Mouse (Mus musculus): ENCODE measurements around the gene Dusp14. TPM values are rescaled to one million over a fixed set of nuclear protein-coding genes. Genes with fewer than 3 reads are reported as not detected.

Gene Dusp14
- polyA plus RNA-seq, 1 experiment = 16.2 TPM

DNA sequence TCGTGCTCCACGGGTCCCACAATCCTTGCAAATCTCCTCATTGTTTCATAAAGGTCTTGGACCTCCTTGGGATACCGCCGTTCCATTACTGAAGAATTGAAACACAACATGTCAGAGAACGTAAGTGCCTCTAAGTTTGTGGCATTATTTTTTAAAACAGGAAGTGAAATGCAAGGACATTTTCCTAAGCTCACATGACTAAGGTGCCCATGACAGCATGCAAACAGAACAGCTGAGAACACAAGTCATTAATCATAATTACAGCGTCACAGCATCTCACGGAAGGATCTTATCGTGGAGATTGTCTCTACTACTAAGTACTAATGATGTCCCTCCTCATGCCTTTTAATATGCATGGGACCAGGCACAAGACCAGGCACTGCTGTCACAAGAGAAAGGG is 21.5 kb upstream of the Dusp14 start:
- no peak for TF ChIP-seq POLR2A (IDR thresholded peaks at IDR 0.05; ENCODE audit: low read depth, low read length)
- no peak for TF ChIP-seq CTCF (IDR thresholded peaks at IDR 0.05; ENCODE audit: borderline replicate concordance, insufficient read depth, low read length)
- no peak overlapping the region for H3K27ac ChIP-seq (ENCODE audit: insufficient read depth, low read length)

GRCm38 (mm10) chr11:84081901-84082300 is 12.8 kb upstream of the Dusp14 start:
- TF ChIP-seq CTCF (IDR thresholded peaks at IDR 0.05; ENCODE audit: borderline replicate concordance, insufficient read depth, low read length) = no peak
- no peak for TF ChIP-seq POLR2A (IDR thresholded peaks at IDR 0.05; ENCODE audit: low read depth, low read length)
- H3K4me1 ChIP-seq (ENCODE audit: control insufficient read depth, insufficient read depth, low read length) = peaks cover 13% of the 10 kb centered on the region
- no peak overlapping the region for H3K4me3 ChIP-seq (ENCODE audit: insufficient read depth, low read length)
- no peak overlapping the region for H3K27ac ChIP-seq (ENCODE audit: insufficient read depth, low read length)

More for the DNA sequence above, 21.5 kb upstream of the Dusp14 start:
- H3K4me3 ChIP-seq (ENCODE audit: insufficient read depth, low read length) = no peak overlapping the region
- H3K4me1 ChIP-seq (ENCODE audit: control insufficient read depth, insufficient read depth, low read length) = no peaks in the 10 kb centered on the region; the same call in 1 of the 2 replicates

- H3K4me1 ChIP-seq (ENCODE audit: control insufficient read depth, insufficient read depth, low read length) = peaks cover 13% of the 10 kb centered on the region
- peak overlapping the region; percentile 28; the same call in 1 of the 2 replicates for H3K27ac ChIP-seq (ENCODE audit: insufficient read depth, low read length)
- TF ChIP-seq CTCF (IDR thresholded peaks at IDR 0.05; ENCODE audit: borderline replicate concordance, insufficient read depth, low read length) (no peak), POLR2A (IDR thresholded peaks at IDR 0.05; ENCODE audit: low read depth, low read length) (no peak)
- no peak overlapping the region for H3K4me3 ChIP-seq (ENCODE audit: insufficient read depth, low read length)
These were observed 11.3 kb upstream of the Dusp14 start for GRCm38 (mm10) chr11:84080327-84080726.

DNA sequence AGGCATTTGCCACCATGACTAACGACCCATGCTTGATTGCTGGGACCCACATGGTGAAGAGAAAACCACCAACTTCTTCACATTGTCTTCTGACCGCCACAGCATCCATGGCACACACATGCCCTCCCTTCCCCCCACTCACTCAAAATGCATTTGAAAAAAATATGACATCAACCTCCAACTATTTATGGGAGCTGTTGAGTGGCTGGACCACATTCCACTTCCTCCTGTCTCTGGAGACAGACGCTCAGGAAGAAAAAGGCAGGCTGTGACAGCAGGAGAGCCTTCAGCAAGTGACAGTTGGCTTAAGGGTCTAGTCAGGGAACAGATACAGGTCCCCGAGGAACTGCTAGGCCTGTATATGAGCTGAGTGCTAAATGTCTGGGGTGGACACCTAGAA is 10.8 kb upstream of the Dusp14 start:
- Histone ChIP-seq H3K27ac (ENCODE audit: insufficient read depth, low read length) (peak overlapping the region; percentile 28; the same call in 1 of the 2 replicates), H3K4me3 (ENCODE audit: insufficient read depth, low read length) (no peak overlapping the region), H3K4me1 (ENCODE audit: control insufficient read depth, insufficient read depth, low read length) (peaks cover 13% of the 10 kb centered on the region)
- no peak for TF ChIP-seq CTCF (IDR thresholded peaks at IDR 0.05; ENCODE audit: borderline replicate concordance, insufficient read depth, low read length)
- no peak for TF ChIP-seq POLR2A (IDR thresholded peaks at IDR 0.05; ENCODE audit: low read depth, low read length)

GRCm38 (mm10) chr11:84079361-84079760 is 10.3 kb upstream of the Dusp14 start:
- no peak overlapping the region for H3K27ac ChIP-seq (ENCODE audit: insufficient read depth, low read length)
- peaks cover 16% of the 10 kb centered on the region for H3K4me1 ChIP-seq (ENCODE audit: control insufficient read depth, insufficient read depth, low read length)
- H3K4me3 ChIP-seq (ENCODE audit: insufficient read depth, low read length) = no peak overlapping the region
- TF ChIP-seq CTCF (IDR thresholded peaks at IDR 0.05; ENCODE audit: borderline replicate concordance, insufficient read depth, low read length) (no peak), POLR2A (IDR thresholded peaks at IDR 0.05; ENCODE audit: low read depth, low read length) (no peak)

DNA sequence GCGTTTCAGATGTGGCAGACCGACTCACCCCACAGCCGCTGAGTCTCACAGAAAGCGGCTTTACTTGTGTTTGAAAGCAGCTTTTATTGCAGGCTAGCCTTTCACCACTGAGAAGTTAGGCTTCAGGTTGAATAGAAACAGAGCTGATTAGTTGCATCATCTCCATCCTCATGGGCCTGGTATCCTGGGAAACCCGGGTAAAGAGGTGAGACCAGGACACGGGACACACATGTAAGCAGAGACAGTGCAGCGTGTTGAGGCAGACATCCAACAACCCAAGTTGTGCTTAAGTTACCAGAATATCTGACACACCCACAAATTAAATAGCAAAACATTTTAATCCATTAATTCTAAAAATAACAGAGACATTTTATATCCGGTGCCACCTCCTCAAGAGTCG is 9.5 kb upstream of the Dusp14 start:
- TF ChIP-seq POLR2A (IDR thresholded peaks at IDR 0.05; ENCODE audit: low read depth, low read length) (no peak), CTCF (IDR thresholded peaks at IDR 0.05; ENCODE audit: borderline replicate concordance, insufficient read depth, low read length) (no peak)
- Histone ChIP-seq H3K4me1 (ENCODE audit: control insufficient read depth, insufficient read depth, low read length) (peaks cover 21% of the 10 kb centered on the region), H3K4me3 (ENCODE audit: insufficient read depth, low read length) (no peak overlapping the region), H3K27ac (ENCODE audit: insufficient read depth, low read length) (no peak overlapping the region)

- TF ChIP-seq POLR2A (IDR thresholded peaks at IDR 0.05; ENCODE audit: low read depth, low read length) (no peak), CTCF (IDR thresholded peaks at IDR 0.05; ENCODE audit: borderline replicate concordance, insufficient read depth, low read length) (no peak)
- H3K4me1 ChIP-seq (ENCODE audit: control insufficient read depth, insufficient read depth, low read length) = peaks cover 27% of the 10 kb centered on the region
- no peak overlapping the region for H3K27ac ChIP-seq (ENCODE audit: insufficient read depth, low read length)
- no peak overlapping the region for H3K4me3 ChIP-seq (ENCODE audit: insufficient read depth, low read length)
These were observed 7.9 kb upstream of the Dusp14 start for GRCm38 (mm10) chr11:84077008-84077407.

DNA sequence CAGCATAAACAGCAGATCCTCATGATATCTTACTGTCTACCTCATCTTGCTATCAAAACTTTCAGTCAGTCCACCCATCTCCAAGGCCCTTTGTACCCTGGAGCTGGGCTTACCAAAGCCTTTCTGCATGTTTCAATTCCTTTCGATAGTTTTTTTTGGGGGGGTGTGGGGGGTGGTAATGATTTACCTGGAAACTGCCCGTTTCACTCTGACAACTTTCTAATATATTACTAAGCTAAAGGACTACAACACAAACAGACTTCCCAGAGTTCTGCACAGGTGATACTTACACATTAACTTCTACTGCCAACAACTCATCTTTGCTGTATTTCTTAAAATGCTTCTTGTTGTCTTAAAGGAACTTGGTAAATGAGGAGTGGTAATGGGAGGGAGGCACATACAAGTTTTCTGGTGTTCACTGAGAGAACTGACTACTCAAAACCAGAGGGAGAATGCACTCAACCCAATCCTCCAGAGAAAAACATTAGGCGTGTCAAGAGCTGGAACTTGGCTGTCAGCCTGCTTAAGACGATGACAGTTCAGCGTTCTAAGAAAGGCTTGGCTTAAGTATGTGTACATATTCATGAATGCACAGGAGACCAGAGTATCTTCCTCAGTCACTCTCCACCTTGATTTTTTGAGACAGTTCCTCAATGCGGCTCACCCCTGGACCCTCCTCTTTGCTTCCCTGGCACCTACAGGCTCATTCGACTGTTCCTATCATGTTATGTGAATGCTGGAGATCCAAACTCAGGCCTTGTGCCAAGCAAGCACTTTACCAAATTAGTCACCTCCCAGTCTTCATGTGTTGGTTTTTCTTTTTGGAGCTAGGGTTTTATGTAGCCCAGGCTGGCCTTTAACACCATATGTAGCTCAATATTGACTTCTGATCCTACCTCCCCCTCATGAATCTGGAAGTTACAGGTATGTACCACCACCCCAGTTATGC is 5.0 kb upstream of the Dusp14 start:
- Histone ChIP-seq H3K27ac (ENCODE audit: insufficient read depth, low read length) (peak overlapping the region; percentile 39; the same call in 1 of the 2 replicates), H3K4me1 (ENCODE audit: control insufficient read depth, insufficient read depth, low read length) (peaks cover 16% of the 10 kb centered on the region), H3K4me3 (ENCODE audit: insufficient read depth, low read length) (no peak overlapping the region)
- TF ChIP-seq POLR2A (IDR thresholded peaks at IDR 0.05; ENCODE audit: low read depth, low read length) (no peak), CTCF (IDR thresholded peaks at IDR 0.05; ENCODE audit: borderline replicate concordance, insufficient read depth, low read length) (no peak)

DNA sequence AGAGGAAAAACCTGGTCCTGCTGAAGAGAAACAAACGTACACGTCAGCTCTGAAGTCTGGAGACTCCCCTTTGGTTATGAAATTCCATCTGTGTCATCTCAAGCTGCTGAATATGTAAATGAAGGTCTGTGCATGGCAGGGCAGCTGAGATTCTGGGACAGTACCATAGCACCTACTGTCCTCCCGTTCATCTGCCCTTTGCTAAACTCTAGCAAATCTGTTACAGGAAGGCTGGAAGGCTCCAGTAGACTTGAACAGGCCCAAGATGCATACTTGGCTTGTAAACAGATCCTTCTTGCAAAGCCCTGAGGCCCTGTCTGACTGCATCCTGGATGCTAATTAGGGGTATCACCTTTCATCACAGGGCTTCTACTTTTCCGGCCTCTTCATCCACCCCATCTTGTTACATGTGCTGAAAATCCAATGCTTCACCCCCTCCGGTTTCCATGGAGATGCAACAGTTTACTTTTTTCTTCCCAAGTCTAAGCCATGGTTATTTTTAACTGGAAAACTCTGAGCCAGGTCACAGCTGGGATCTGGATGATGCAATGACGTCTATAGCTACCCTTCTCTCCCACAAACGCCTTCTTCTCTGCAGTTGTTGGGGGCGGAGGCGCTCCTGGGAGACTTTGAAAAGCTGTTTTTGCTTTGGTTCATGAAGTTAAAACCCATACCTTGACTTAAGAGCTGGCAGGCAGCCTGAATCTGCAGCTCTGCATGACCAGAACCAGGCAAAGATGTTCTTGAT is 4.0 kb upstream of the Dusp14 start:
- Histone ChIP-seq H3K4me3 (ENCODE audit: insufficient read depth, low read length) (no peak overlapping the region), H3K4me1 (ENCODE audit: control insufficient read depth, insufficient read depth, low read length) (peaks cover 14% of the 10 kb centered on the region), H3K27ac (ENCODE audit: insufficient read depth, low read length) (peak overlapping the region; percentile 39; the same call in 1 of the 2 replicates)
- TF ChIP-seq CTCF (IDR thresholded peaks at IDR 0.05; ENCODE audit: borderline replicate concordance, insufficient read depth, low read length) (no peak), POLR2A (IDR thresholded peaks at IDR 0.05; ENCODE audit: low read depth, low read length) (no peak)
